Mouse (Mus musculus) granulocyte monocyte progenitor cell, adult 5-6 weeks (primary cell): ENCODE data around the gene AU022252. TPM values are rescaled to one million over a fixed set of nuclear protein-coding genes. Genes with fewer than 3 reads are reported as not detected.

Source experiments
- ATAC-seq: replicated peaks from 2 replicates; pipeline ENCODE4 v1.8.0; 2016; ENCODE audit warnings: mild to moderate bottlenecking, moderate TSS enrichment, inconsistent platforms; ENCODE audit not compliant: poor library complexity, severe bottlenecking
- total RNA-seq, 2 experiments: library from RNA; stranded (forward) in 1 of 2; stranded (reverse) in 1 of 2; fragments of 200-712, 200-1000 nt in 1 of 2; fragments of >200 nt in 1 of 2; fragmentation: Nextera tagmentation in 1 of 2; gene quantifications; 2 replicates each; pipeline ENCODE4 v1.2.3; 2014 to 2017

Gene AU022252
- total RNA-seq, 2 experiments from 2014 or later, result 5.3 to 23.6 TPM

- no peak for ATAC-seq
Measured at GRCm38 (mm10) chr4:119190618-119191017, 41.9 kb downstream of the AU022252 start.

GRCm38 (mm10) chr4:119189864-119190263, 42.6 kb downstream of the AU022252 start, which contains the start of gene Ermap:
Gene Ermap (minus strand): TSS chr4:119190011.
- ATAC-seq, result no peak

- ATAC-seq, result no peak
Measured at GRCm38 (mm10) chr4:119189392-119189791, 43.1 kb downstream of the AU022252 start.

- ATAC-seq, result peak; percentile 85
Measured at GRCm38 (mm10) chr4:119188060-119188785, 44.3 kb downstream of the AU022252 start.

GRCm38 (mm10) chr4:119185771-119186170, 46.7 kb downstream of the AU022252 start:
- no peak for ATAC-seq

- no peak for ATAC-seq
Measured at GRCm38 (mm10) chr4:119183525-119183924, 49.0 kb downstream of the AU022252 start.

GRCm38 (mm10) chr4:119181456-119181855, 51.1 kb downstream of the AU022252 start:
- peak; percentile 89 for ATAC-seq

GRCm38 (mm10) chr4:119180133-119180707, 52.3 kb downstream of the AU022252 start:
- no peak for ATAC-seq

- no peak for ATAC-seq
Measured at GRCm38 (mm10) chr4:119178331-119178730, 54.2 kb downstream of the AU022252 start.

GRCm38 (mm10) chr4:119177702-119178101, 54.8 kb downstream of the AU022252 start:
- ATAC-seq, result peak; percentile 21

- peak; percentile 97 for ATAC-seq
Measured at GRCm38 (mm10) chr4:119173851-119174453, 58.6 kb downstream of the AU022252 start, which contains the start of gene Zfp691. Gene Zfp691 (minus strand): TSS chr4:119174195.

- 0 out of 2 replicates have a peak, but pooled peaks have one; percentile 4 for ATAC-seq
Measured at GRCm38 (mm10) chr4:119172919-119173650, 59.4 kb downstream of the AU022252 start.

GRCm38 (mm10) chr4:119167663-119168062, 64.8 kb downstream of the AU022252 start:
- peak; percentile 92 for ATAC-seq

- no peak for ATAC-seq
Measured at GRCm38 (mm10) chr4:119167068-119167467, 65.4 kb downstream of the AU022252 start.

GRCm38 (mm10) chr4:119165916-119166315, 66.6 kb downstream of the AU022252 start:
- no peak for ATAC-seq

- no peak for ATAC-seq
Measured at GRCm38 (mm10) chr4:119162990-119163389, 69.5 kb downstream of the AU022252 start.

GRCm38 (mm10) chr4:119161358-119161757, 71.2 kb downstream of the AU022252 start:
- ATAC-seq, result no peak

- no peak for ATAC-seq
Measured at GRCm38 (mm10) chr4:119157891-119158290, 74.6 kb downstream of the AU022252 start.

GRCm38 (mm10) chr4:119157186-119157585, 75.3 kb downstream of the AU022252 start:
- 0 out of 2 replicates have a peak, but pooled peaks have one; percentile 27 for ATAC-seq
